Mouse (Mus musculus) testis, adult 2 months (tissue): ENCODE measurements around the gene Gdpd5. TPM values are rescaled to one million over a fixed set of nuclear protein-coding genes. Genes with fewer than 3 reads are reported as not detected.
A peak's percentile ranks its signal among the peaks of the same experiment; 100 is the strongest.

Experiments
- H3K27ac ChIP-seq: fragments of 200-500 bp; 2 replicates; pipeline ENCODE4 v1.5.1; 2012; ENCODE audit warnings: low read depth, low read length; ENCODE audit not compliant: control insufficient read depth, insufficient read depth
- H3K27me3 ChIP-seq: fragments of 200-500 bp; 2 replicates; pipeline ENCODE4 v1.6.1; 2012; ENCODE audit warnings: mild to moderate bottlenecking, low read length, moderate library complexity; ENCODE audit not compliant: control insufficient read depth, insufficient read depth
- H3K36me3 ChIP-seq: fragments of 200-500 bp; 2 replicates; pipeline ENCODE4 v1.6.1; 2012; ENCODE audit warnings: mild to moderate bottlenecking, low read length; ENCODE audit not compliant: control insufficient read depth, insufficient read depth
- H3K4me1 ChIP-seq: fragments of 200-500 bp; 2 replicates; pipeline ENCODE4 v1.6.1; 2012; ENCODE audit warnings: low read length; ENCODE audit not compliant: control insufficient read depth, insufficient read depth
- H3K4me3 ChIP-seq: fragments of 200-500 bp; 2 replicates; pipeline ENCODE4 v1.5.1; 2012; ENCODE audit warnings: low read depth, mild to moderate bottlenecking, low read length, moderate library complexity, mixed read lengths; ENCODE audit not compliant: control insufficient read depth
- CTCF ChIP-seq: fragments of 200-500 bp; IDR thresholded peaks from 2 replicates; pipeline ENCODE4 v1.5.1; 2012; ENCODE audit warnings: low read depth, mild to moderate bottlenecking, inconsistent platforms, low read length, moderate library complexity; ENCODE audit not compliant: control insufficient read depth, insufficient read depth, insufficient replicate concordance
- POLR2A ChIP-seq: fragments of 200-500 bp; IDR thresholded peaks from 2 replicates; pipeline ENCODE4 v1.6.1; 2012; ENCODE audit warnings: low read depth, mild to moderate bottlenecking, inconsistent platforms, low read length, moderate library complexity; ENCODE audit not compliant: control insufficient read depth
- polyA plus RNA-seq: library from polyadenylated mRNA; depleted of rRNA; stranded (reverse); fragments of >200 nt; gene quantifications from 2 replicates; pipeline ENCODE4 v1.2.3, GENCODE M21; 2012

The Gdpd5 gene
- polyA plus RNA-seq, 1 experiment: 9.9 TPM

DNA sequence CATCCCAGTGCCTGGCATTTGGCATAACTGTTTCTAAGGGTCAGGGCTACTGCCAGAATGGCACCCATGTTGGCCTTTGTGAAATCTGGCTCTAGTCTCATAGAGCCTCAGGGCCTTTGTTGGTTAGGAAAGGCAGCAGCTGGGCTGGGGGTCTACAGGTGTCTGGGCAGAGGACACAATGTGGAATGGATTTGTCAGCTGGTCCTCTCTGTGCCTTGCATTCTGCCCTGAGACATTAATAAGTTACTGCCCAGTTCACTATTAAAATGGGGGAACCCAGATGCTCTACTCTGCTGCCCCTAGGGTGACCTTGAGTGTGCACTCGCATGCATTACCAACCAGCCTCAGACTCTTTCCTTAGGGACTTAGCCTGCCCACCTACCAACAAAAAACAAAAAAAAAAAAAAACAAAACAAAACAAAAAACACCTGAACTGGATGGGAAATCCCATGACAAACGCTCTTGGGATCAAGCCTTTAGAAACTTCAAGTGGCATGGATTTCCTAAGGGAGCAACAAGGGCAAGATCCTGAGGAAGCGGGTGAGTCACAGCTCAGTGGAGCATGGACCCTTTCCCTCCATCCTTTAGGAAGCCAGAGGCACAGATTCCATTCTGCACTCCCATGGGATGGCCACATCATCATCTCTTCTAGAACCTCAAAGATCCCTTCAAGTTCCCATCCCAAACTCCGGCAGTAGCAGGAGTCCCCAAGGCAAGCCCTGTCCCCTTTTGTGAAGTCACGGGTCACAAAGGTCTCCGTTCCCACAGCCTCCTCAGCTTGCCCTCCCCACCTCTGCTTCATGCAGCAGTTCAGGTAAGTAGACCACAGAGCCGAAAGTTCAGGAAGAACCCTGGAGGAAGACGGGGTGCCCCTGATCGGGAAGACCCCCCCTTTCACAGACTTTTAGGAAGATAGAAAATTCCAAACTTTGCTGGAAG is 31.2 kb upstream of the Gdpd5 start:
- H3K27me3 ChIP-seq: no peaks in the 10 kb centered on the region; the same call in 1 of the 2 replicates
- H3K4me3 ChIP-seq: peak overlapping the region; percentile 45
- H3K27ac ChIP-seq: no peak overlapping the region
- TF ChIP-seq POLR2A (no peak), CTCF (no peak)
- no peaks in the 10 kb centered on the region for H3K36me3 ChIP-seq
- H3K4me1 ChIP-seq: peaks cover 17% of the 10 kb centered on the region

DNA sequence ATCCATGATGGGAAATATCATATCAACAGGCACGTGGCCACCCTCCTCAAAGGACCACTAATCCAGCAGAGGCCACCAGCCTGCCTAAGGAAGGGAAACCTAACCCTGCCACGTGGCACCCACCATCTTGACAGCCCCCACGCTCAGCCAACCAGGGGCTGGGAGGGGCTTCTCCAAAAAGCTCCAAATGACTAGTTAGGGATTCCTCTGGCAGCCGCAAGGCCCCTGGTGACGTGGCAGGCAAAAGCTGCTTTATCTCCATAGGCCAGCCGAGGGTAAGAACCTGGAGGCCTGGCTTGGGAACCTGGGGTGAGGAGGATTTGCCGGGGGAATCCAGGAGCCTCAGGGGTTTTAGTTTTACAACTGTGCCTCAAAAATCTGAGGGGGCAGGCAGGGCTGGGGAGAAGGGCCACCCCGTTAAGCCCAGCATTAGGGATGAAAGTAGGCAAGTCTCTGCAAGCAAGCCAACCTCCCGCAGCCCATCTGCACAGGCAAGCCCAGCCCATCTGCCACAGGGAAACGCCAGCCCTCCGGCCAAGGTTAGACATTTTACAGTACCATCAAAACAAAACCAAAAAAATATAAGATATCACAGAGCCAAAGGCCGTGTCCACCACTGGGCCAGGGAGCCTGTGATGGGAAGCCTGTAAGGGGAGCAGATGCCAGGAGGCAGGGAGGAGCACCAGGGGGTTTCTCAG is 30.0 kb upstream of the Gdpd5 start:
- Histone ChIP-seq H3K36me3 (no peaks in the 10 kb centered on the region), H3K4me3 (peak overlapping the region; percentile 85), H3K27ac (no peak overlapping the region), H3K27me3 (no peaks in the 10 kb centered on the region; the same call in 1 of the 2 replicates), H3K4me1 (peaks cover 13% of the 10 kb centered on the region)
- TF ChIP-seq POLR2A (no peak), CTCF (no peak)

DNA sequence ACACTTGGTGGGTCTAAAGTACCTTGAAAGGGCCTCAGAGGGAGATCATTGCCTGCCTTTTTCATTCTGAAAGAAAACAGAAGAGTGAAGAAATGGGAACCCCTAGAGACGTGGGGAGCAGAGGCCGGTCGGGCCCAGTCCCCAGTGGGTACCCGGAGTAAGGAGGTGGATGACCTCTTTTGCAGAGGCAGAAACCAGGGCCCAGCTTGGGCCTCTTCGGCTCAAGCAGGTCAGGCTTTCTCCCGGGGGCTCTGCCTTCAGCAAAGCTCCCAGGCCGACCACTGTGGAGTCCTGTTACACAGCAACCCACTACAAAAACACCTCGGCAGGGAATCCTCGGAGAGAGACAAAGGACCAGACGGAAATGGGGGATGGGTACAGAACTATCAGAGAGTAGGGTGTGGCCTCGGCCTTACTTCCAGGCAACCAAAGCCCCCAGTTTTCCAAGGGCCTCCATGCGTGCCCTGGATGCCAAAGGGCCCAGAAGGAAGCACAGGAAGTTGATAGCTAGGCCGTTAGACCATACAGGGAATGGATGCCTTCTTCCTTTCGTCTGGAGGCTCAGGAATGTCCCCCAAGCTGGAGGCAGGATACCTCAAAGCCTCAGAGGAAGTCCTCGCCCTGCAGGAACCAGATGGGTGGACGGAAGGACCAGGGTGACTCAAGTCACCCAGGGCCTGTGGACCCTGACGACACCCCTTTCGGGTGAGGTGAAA is 29.3 kb upstream of the Gdpd5 start:
- peak overlapping the region; percentile 60 for H3K27ac ChIP-seq
- no peaks in the 10 kb centered on the region; the same call in 1 of the 2 replicates for H3K27me3 ChIP-seq
- TF ChIP-seq POLR2A (no peak), CTCF (no peak)
- no peaks in the 10 kb centered on the region for H3K36me3 ChIP-seq
- H3K4me1 ChIP-seq: peaks cover 17% of the 10 kb centered on the region
- H3K4me3 ChIP-seq: peak overlapping the region; percentile 85

DNA sequence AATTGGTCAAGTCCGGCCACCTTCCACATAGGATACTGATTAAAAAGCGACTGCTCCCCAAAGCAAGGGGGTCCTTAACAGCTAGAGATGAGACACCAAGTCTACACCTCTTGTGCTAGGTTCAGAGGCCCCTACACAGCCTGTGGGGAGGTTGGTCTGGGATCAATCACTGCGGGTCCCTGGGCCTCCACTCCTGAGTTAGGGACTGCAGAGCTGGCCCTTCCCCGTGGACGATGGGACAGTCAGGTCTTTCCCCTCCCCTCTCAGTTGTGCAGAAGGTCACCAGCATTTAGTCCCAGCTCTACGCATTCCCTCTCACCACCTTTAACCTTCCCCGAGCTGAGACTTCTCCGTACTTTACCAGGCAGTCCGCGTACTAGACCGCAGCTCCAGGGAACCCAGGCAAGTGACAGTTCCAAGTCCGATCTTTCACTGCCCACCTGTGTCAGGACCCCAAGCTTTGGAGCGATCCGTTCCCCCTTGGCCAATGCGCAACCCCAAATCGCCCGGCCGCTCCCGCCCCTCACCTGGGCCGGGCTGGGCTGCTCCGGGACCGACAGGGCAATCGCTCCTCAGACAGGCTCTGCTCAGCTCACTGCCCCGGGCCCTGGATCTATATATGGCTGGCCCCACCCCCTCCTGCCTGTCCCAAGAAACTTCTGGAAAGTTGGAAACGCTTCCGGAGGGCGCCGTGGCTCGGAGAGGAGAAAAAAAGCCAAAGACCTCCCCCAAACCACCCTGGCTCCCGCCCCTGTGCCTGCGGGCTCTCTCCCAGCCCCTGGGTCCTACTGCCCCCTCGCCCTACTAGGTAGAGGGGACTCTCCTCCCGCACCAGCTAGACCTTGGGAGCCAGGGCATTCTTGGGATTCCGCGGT is 28.5 kb upstream of the Gdpd5 start, which contains the start of gene Serpinh1:
Gene Serpinh1 (minus strand): TSS at position 714 of the 875 bp plus-strand sequence.
- Histone ChIP-seq H3K4me1 (peaks cover 17% of the 10 kb centered on the region), H3K27me3 (no peaks in the 10 kb centered on the region; the same call in 1 of the 2 replicates), H3K27ac (peak within 1 kb of the TSS; percentile 60), H3K36me3 (no peaks in the 10 kb centered on the region), H3K4me3 (peak within 1 kb of the TSS; percentile 85)
- TF ChIP-seq CTCF (no peak), POLR2A (no peak)

DNA sequence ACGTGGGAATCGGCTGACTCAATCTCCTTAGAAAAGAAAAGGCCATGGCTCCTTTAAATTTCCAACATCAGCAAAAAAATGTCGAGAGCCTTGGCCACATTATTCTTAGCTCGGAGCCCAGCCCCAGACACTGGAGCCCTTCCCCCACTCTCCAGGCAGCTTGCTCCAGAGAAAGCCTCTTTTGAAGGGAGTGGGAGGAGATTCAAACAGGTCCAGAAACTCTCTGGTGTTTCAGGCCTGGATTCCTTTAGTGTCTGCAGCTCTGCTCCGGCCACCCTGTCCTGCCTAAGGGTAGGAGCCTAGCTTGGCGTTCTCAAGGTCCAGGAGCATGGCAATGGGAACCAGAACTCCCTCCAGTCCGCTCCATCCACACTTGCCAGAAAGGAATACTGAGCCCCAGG is 25.5 kb upstream of the Gdpd5 start:
- Histone ChIP-seq H3K4me1 (peaks cover 17% of the 10 kb centered on the region), H3K36me3 (no peaks in the 10 kb centered on the region), H3K4me3 (no peak overlapping the region), H3K27me3 (no peaks in the 10 kb centered on the region; the same call in 1 of the 2 replicates), H3K27ac (peak overlapping the region; percentile 14)
- TF ChIP-seq POLR2A: no peak; the same call in 1 of the 2 replicates
- no peak for TF ChIP-seq CTCF

DNA sequence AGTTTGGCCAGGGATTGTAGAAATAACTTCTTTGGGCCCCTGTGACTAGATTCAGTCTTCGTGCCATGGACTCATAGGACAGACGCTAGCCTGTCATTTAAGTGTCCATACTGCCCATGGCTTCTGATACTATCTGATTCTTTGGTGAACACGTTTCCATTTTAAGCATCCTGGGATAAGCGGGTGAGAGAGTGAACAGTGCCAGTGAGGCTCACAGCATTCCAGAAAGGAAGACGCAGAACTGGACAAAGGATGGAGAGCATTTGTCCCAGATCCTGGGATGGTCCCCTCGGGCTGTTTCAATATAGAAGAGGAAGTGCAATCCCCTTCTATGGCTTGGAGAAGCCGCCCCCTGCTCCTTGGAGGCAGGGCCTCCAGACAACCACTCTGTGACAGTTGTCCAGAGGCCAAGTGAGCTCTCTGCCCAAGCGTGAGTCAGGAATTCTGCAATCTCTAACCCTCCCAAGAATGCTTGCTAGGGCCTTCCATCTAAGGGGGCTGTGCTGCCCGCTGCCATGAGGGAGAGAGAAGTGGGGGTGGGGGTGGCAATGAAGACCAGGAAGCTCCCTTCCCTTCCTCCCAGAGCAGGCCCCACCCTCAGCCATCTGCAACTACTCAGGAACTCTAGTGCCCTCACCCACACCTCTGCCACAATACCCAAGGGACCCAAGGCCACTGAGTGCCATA is 24.8 kb upstream of the Gdpd5 start:
- Histone ChIP-seq H3K4me1 (peaks cover 17% of the 10 kb centered on the region), H3K27me3 (no peaks in the 10 kb centered on the region; the same call in 1 of the 2 replicates), H3K27ac (peak overlapping the region; percentile 70), H3K36me3 (no peaks in the 10 kb centered on the region), H3K4me3 (no peak overlapping the region)
- no peak for TF ChIP-seq CTCF
- TF ChIP-seq POLR2A: no peak
